Mouse (Mus musculus) lung, postnatal 0 days (tissue): ENCODE measurements at regions not wholly inside any gene's neighbourhood (a gene's known extent, or its start where the extent isn't known, plus 50 kb on each side); places are given as distances from the start of the nearest gene placed in this dataset.

Experiments
- ATAC-seq: fragments of 200-750 bp; cut with Nextera tagmentation; 2 replicates; pipeline ENCODE4 v1.8.0; 2017; ENCODE audit warnings: moderate library complexity
- DNase-seq: peaks from one replicate; pipeline ENCODE4 v3.0.0-alpha.2; 2016; ENCODE audit warnings: low spot score
- H3K27ac ChIP-seq: fragments of 300-500 bp; sonication (generic); 2 replicates; pipeline ENCODE4 v1.5.1; 2014; ENCODE audit warnings: antibody characterized with exemption, mild to moderate bottlenecking, low read length, mixed read lengths
- H3K27me3 ChIP-seq: fragments of 300-500 bp; sonication (generic); replicated peaks from 2 replicates; pipeline ENCODE4 v1.6.1; 2014; ENCODE audit warnings: low read length, mixed read lengths; ENCODE audit not compliant: insufficient read depth
- H3K36me3 ChIP-seq: fragments of 300-500 bp; sonication (generic); 2 replicates; pipeline ENCODE4 v1.6.1; 2014; ENCODE audit warnings: low read length, mixed read lengths; ENCODE audit not compliant: insufficient read depth
- H3K4me1 ChIP-seq: fragments of 300-500 bp; sonication (generic); 2 replicates; pipeline ENCODE4 v1.6.1; 2014; ENCODE audit warnings: antibody characterized with exemption, low read depth, low read length, mixed read lengths; ENCODE audit not compliant: insufficient read depth
- H3K4me2 ChIP-seq: fragments of 300-500 bp; sonication (generic); replicated peaks from 2 replicates; pipeline ENCODE4 v1.6.1; 2014; ENCODE audit warnings: low read depth, mild to moderate bottlenecking, low read length, moderate library complexity, mixed read lengths
- H3K4me3 ChIP-seq: fragments of 300-500 bp; sonication (generic); 2 replicates; pipeline ENCODE4 v1.5.1; 2014; ENCODE audit warnings: low read depth, low read length
- H3K9ac ChIP-seq: fragments of 300-500 bp; sonication (generic); replicated peaks from 2 replicates; pipeline ENCODE4 v1.6.1; 2014; ENCODE audit warnings: low read depth, mild to moderate bottlenecking
- H3K9me3 ChIP-seq: fragments of 300-500 bp; sonication (generic); 2 replicates; pipeline ENCODE4 v1.6.1; 2016; ENCODE audit warnings: low read length, mixed read lengths
- CTCF ChIP-seq: IDR thresholded peaks from 2 replicates; pipeline ENCODE4 v1.5.1; 2016; ENCODE audit warnings: antibody characterized with exemption, mild to moderate bottlenecking
- EP300 ChIP-seq: IDR thresholded peaks from 2 replicates; pipeline ENCODE4 v1.6.1; 2016; ENCODE audit warnings: antibody characterized with exemption, mild to moderate bottlenecking, control low read depth
- WGBS: fragments of 180-500 bp; shearing (Covaris S2); extraction: QIAGEN DNeasy Blood & Tissue Kit; methylation state at CpG from one replicate; pipeline ENCODE4 v1.1.7; 2014; 5-methylcytosine and 5-hydroxymethylcytosine counted together

- no peak for TF ChIP-seq CTCF
- no peak for TF ChIP-seq EP300
- H3K27me3 ChIP-seq, result no peaks in the 10 kb centered on the region
- DNase-seq (no peak), ATAC-seq (no peak)
- H3K4me1 ChIP-seq, result no peaks in the 10 kb centered on the region
- H3K4me3 ChIP-seq, result no peak overlapping the region
- H3K36me3 ChIP-seq, result no peaks in the 10 kb centered on the region
- no peak overlapping the region for H3K27ac ChIP-seq
- H3K9me3 ChIP-seq, result no peaks in the 10 kb centered on the region
- no peak overlapping the region for H3K9ac ChIP-seq
- no peak overlapping the region for H3K4me2 ChIP-seq
- 75% methylated on average over 8 of the region's 8 CpGs for WGBS
These were observed 56.6 kb upstream of the Rpl38 start for GRCm38 (mm10) chr11:114611690-114612089.

GRCm38 (mm10) chr11:114608009-114608408, 60.3 kb upstream of the Rpl38 start:
- no peak for ATAC-seq
- H3K9ac ChIP-seq, result no peak overlapping the region
- 87% methylated on average over 9 of the region's 9 CpGs for WGBS
- no peaks in the 10 kb centered on the region for H3K9me3 ChIP-seq
- no peak for TF ChIP-seq EP300
- TF ChIP-seq CTCF, result no peak
- H3K4me3 ChIP-seq, result no peak overlapping the region
- no peak for DNase-seq
- H3K36me3 ChIP-seq, result no peaks in the 10 kb centered on the region
- no peaks in the 10 kb centered on the region for H3K4me1 ChIP-seq
- H3K4me2 ChIP-seq, result no peak overlapping the region
- H3K27ac ChIP-seq, result no peak overlapping the region
- H3K27me3 ChIP-seq, result no peaks in the 10 kb centered on the region

- Histone ChIP-seq H3K9me3 (no peaks in the 10 kb centered on the region), H3K4me1 (no peaks in the 10 kb centered on the region), H3K27ac (no peak overlapping the region), H3K27me3 (no peaks in the 10 kb centered on the region), H3K4me2 (no peak overlapping the region), H3K4me3 (no peak overlapping the region), H3K36me3 (no peaks in the 10 kb centered on the region), H3K9ac (no peak overlapping the region)
- no peak for ATAC-seq
- no peak for DNase-seq
- TF ChIP-seq EP300 (no peak), CTCF (no peak)
- 82% methylated on average over 6 of the region's 6 CpGs for WGBS
These were observed 65.2 kb upstream of the Rpl38 start for GRCm38 (mm10) chr11:114603108-114603507.

GRCm38 (mm10) chr11:114597225-114597624, 71.1 kb upstream of the Rpl38 start:
- Histone ChIP-seq H3K36me3 (no peaks in the 10 kb centered on the region), H3K9me3 (no peaks in the 10 kb centered on the region), H3K9ac (no peak overlapping the region), H3K4me2 (no peak overlapping the region), H3K4me3 (no peak overlapping the region), H3K27ac (no peak overlapping the region), H3K4me1 (no peaks in the 10 kb centered on the region), H3K27me3 (no peaks in the 10 kb centered on the region)
- no peak for ATAC-seq
- TF ChIP-seq EP300, result no peak
- TF ChIP-seq CTCF, result no peak
- WGBS, result 60% methylated on average over 2 of the region's 2 CpGs
- no peak for DNase-seq

- Histone ChIP-seq H3K9ac (no peak overlapping the region), H3K4me3 (no peak overlapping the region), H3K27ac (no peak overlapping the region), H3K27me3 (no peaks in the 10 kb centered on the region), H3K4me2 (no peak overlapping the region), H3K36me3 (no peaks in the 10 kb centered on the region), H3K9me3 (no peaks in the 10 kb centered on the region), H3K4me1 (no peaks in the 10 kb centered on the region)
- DNase-seq (no peak), ATAC-seq (no peak)
- TF ChIP-seq EP300, result no peak
- no peak for TF ChIP-seq CTCF
- 65% methylated on average over 9 of the region's 9 CpGs for WGBS
These were observed 75.4 kb upstream of the Rpl38 start for GRCm38 (mm10) chr11:114592961-114593360.

GRCm38 (mm10) chr11:114588554-114588953, 79.8 kb upstream of the Rpl38 start:
- no peaks in the 10 kb centered on the region for H3K27me3 ChIP-seq
- no peaks in the 10 kb centered on the region for H3K36me3 ChIP-seq
- no peak overlapping the region for H3K4me2 ChIP-seq
- no peak overlapping the region for H3K27ac ChIP-seq
- H3K9me3 ChIP-seq, result no peaks in the 10 kb centered on the region
- H3K9ac ChIP-seq, result no peak overlapping the region
- H3K4me3 ChIP-seq, result no peak overlapping the region
- no peak for TF ChIP-seq EP300
- TF ChIP-seq CTCF, result no peak
- DNase-seq (no peak), ATAC-seq (no peak)
- WGBS, result 72% methylated on average over 9 of the region's 9 CpGs
- H3K4me1 ChIP-seq, result no peaks in the 10 kb centered on the region

- H3K9me3 ChIP-seq, result no peaks in the 10 kb centered on the region
- no peaks in the 10 kb centered on the region for H3K27me3 ChIP-seq
- ATAC-seq (no peak), DNase-seq (no peak)
- H3K4me3 ChIP-seq, result no peak overlapping the region
- 78% methylated on average over 4 of the region's 4 CpGs for WGBS
- H3K4me2 ChIP-seq, result no peak overlapping the region
- H3K4me1 ChIP-seq, result no peaks in the 10 kb centered on the region
- no peaks in the 10 kb centered on the region for H3K36me3 ChIP-seq
- no peak overlapping the region for H3K9ac ChIP-seq
- TF ChIP-seq EP300 (no peak), CTCF (no peak)
- no peak overlapping the region for H3K27ac ChIP-seq
These were observed 80.3 kb upstream of the Rpl38 start for GRCm38 (mm10) chr11:114587986-114588385.
